Mouse (Mus musculus) hindbrain, embryonic 12.5 days (tissue): ENCODE measurements around the gene C1qtnf9. TPM values are rescaled to one million over a fixed set of nuclear protein-coding genes. Genes with fewer than 3 reads are reported as not detected.

Source experiments
- ATAC-seq: fragments of 200-750 bp; cut with Nextera tagmentation; 2 replicates; pipeline ENCODE4 v1.8.0; 2017; ENCODE audit warnings: moderate TSS enrichment; ENCODE audit not compliant: low FRiP score
- H3K27ac ChIP-seq: fragments of 300-500 bp; sonication (generic); 2 replicates; pipeline ENCODE4 v1.5.1; 2016; ENCODE audit warnings: mild to moderate bottlenecking
- H3K27me3 ChIP-seq: fragments of 300-500 bp; sonication (generic); 2 replicates; pipeline ENCODE4 v1.6.1; 2016; ENCODE audit warnings: mild to moderate bottlenecking
- H3K36me3 ChIP-seq: fragments of 300-500 bp; sonication (generic); 2 replicates; pipeline ENCODE4 v1.6.1; 2016; ENCODE audit warnings: mild to moderate bottlenecking
- H3K4me1 ChIP-seq: fragments of 300-500 bp; sonication (generic); 2 replicates; pipeline ENCODE4 v1.6.1; 2016
- H3K4me2 ChIP-seq: fragments of 300-500 bp; sonication (generic); replicated peaks from 2 replicates; pipeline ENCODE4 v1.6.1; 2016; ENCODE audit warnings: mild to moderate bottlenecking
- H3K4me3 ChIP-seq: fragments of 300-500 bp; sonication (generic); 2 replicates; pipeline ENCODE4 v1.5.1; 2016; ENCODE audit warnings: mild to moderate bottlenecking
- H3K9ac ChIP-seq: fragments of 300-500 bp; sonication (generic); 2 replicates; pipeline ENCODE4 v1.6.1; 2016; ENCODE audit warnings: mild to moderate bottlenecking, moderate library complexity
- H3K9me3 ChIP-seq: fragments of 300-500 bp; sonication (generic); replicated peaks from 2 replicates; pipeline ENCODE4 v1.6.1; 2016; ENCODE audit warnings: mild to moderate bottlenecking
- WGBS: fragments of 180-500 bp; shearing (Covaris S2); methylation state at CpG from one replicate; pipeline ENCODE4 v1.1.7; 2016; 5-methylcytosine and 5-hydroxymethylcytosine counted together
- polyA plus RNA-seq: library from polyadenylated mRNA; unstranded; fragments of >200 nt; fragmentation: Nextera tagmentation; extraction: Ambion mirVana; gene quantifications from 2 replicates; pipeline ENCODE4 v1.2.1, GENCODE M21; 2016

C1qtnf9 gene
- polyA plus RNA-seq, 1 experiment from 2014 or later = 0.43 TPM

- Histone ChIP-seq H3K9me3 (no peaks in the 10 kb centered on the region), H3K4me3 (no peak overlapping the region), H3K4me1 (peaks cover 61% of the 10 kb centered on the region), H3K4me2 (no peak overlapping the region), H3K9ac (no peak overlapping the region), H3K36me3 (no peaks in the 10 kb centered on the region), H3K27ac (peak overlapping the region; percentile 66), H3K27me3 (no peaks in the 10 kb centered on the region)
- no peak for ATAC-seq
- 67% methylated on average over 10 of the region's 10 CpGs for WGBS
Measured at GRCm38 (mm10) chr14:60738434-60738938, 29.4 kb upstream of the C1qtnf9 start.

- H3K9me3 ChIP-seq = no peaks in the 10 kb centered on the region
- 23% methylated on average over 7 of the region's 9 CpGs for WGBS
- no peak overlapping the region for H3K9ac ChIP-seq
- H3K27ac ChIP-seq = peak overlapping the region; percentile 74; the same call in 1 of the 2 replicates
- no peaks in the 10 kb centered on the region for H3K27me3 ChIP-seq
- no peak for ATAC-seq
- peaks cover 56% of the 10 kb centered on the region for H3K4me1 ChIP-seq
- no peak overlapping the region for H3K4me3 ChIP-seq
- no peak overlapping the region for H3K4me2 ChIP-seq
- no peaks in the 10 kb centered on the region for H3K36me3 ChIP-seq
Measured at GRCm38 (mm10) chr14:60739155-60739554, 28.8 kb upstream of the C1qtnf9 start.

GRCm38 (mm10) chr14:60739616-60740015 lies 28.3 kb upstream of the C1qtnf9 start:
- peaks cover 55% of the 10 kb centered on the region for H3K4me1 ChIP-seq
- H3K27ac ChIP-seq = peak overlapping the region; percentile 55; the same call in 1 of the 2 replicates
- H3K9me3 ChIP-seq = no peaks in the 10 kb centered on the region
- ATAC-seq = no peak
- no peaks in the 10 kb centered on the region for H3K36me3 ChIP-seq
- no peak overlapping the region for H3K9ac ChIP-seq
- 76% methylated on average over 12 of the region's 12 CpGs for WGBS
- H3K27me3 ChIP-seq = no peaks in the 10 kb centered on the region
- H3K4me3 ChIP-seq = no peak overlapping the region
- no peak overlapping the region for H3K4me2 ChIP-seq

- H3K4me2 ChIP-seq = no peak overlapping the region
- no peaks in the 10 kb centered on the region for H3K27me3 ChIP-seq
- 92% methylated on average over 5 of the region's 5 CpGs for WGBS
- H3K4me1 ChIP-seq = peaks cover 50% of the 10 kb centered on the region
- H3K9me3 ChIP-seq = no peaks in the 10 kb centered on the region
- H3K9ac ChIP-seq = no peak overlapping the region
- no peak overlapping the region for H3K27ac ChIP-seq
- peaks cover 6% of the 10 kb centered on the region; the same call in 1 of the 2 replicates for H3K36me3 ChIP-seq
- ATAC-seq = no peak
- no peak overlapping the region for H3K4me3 ChIP-seq
Measured at GRCm38 (mm10) chr14:60740507-60740906, 27.4 kb upstream of the C1qtnf9 start.

GRCm38 (mm10) chr14:60741033-60741432 lies 26.9 kb upstream of the C1qtnf9 start:
- Histone ChIP-seq H3K4me1 (peaks cover 46% of the 10 kb centered on the region), H3K27me3 (no peaks in the 10 kb centered on the region), H3K27ac (no peak overlapping the region), H3K9ac (no peak overlapping the region), H3K9me3 (no peaks in the 10 kb centered on the region), H3K4me3 (no peak overlapping the region), H3K4me2 (no peak overlapping the region), H3K36me3 (peaks cover 11% of the 10 kb centered on the region)
- no peak for ATAC-seq
- 81% methylated on average over 8 of the region's 8 CpGs for WGBS

- ATAC-seq = no peak
- H3K36me3 ChIP-seq = peaks cover 16% of the 10 kb centered on the region
- 81% methylated on average over 6 of the region's 6 CpGs for WGBS
- no peak overlapping the region for H3K4me2 ChIP-seq
- H3K9ac ChIP-seq = no peak overlapping the region
- peaks cover 41% of the 10 kb centered on the region for H3K4me1 ChIP-seq
- no peak overlapping the region for H3K4me3 ChIP-seq
- H3K27me3 ChIP-seq = no peaks in the 10 kb centered on the region
- H3K9me3 ChIP-seq = no peaks in the 10 kb centered on the region
- H3K27ac ChIP-seq = peak overlapping the region; percentile 30; the same call in 1 of the 2 replicates
Measured at GRCm38 (mm10) chr14:60741490-60741981, 26.4 kb upstream of the C1qtnf9 start.

- Histone ChIP-seq H3K27me3 (no peaks in the 10 kb centered on the region), H3K9ac (no peak overlapping the region), H3K36me3 (peaks cover 31% of the 10 kb centered on the region), H3K27ac (no peak overlapping the region), H3K9me3 (no peaks in the 10 kb centered on the region), H3K4me1 (peaks cover 23% of the 10 kb centered on the region), H3K4me3 (no peak overlapping the region), H3K4me2 (no peak overlapping the region)
- WGBS = 68% methylated on average over 9 of the region's 9 CpGs
- no peak for ATAC-seq
Measured at GRCm38 (mm10) chr14:60743681-60744080, 24.3 kb upstream of the C1qtnf9 start.

- H3K27me3 ChIP-seq = no peaks in the 10 kb centered on the region
- no peak overlapping the region for H3K9ac ChIP-seq
- no peak for ATAC-seq
- H3K4me3 ChIP-seq = no peak overlapping the region
- 90% methylated on average over 6 of the region's 6 CpGs for WGBS
- peaks cover 44% of the 10 kb centered on the region for H3K36me3 ChIP-seq
- H3K9me3 ChIP-seq = no peaks in the 10 kb centered on the region
- H3K4me1 ChIP-seq = peaks cover 14% of the 10 kb centered on the region
- H3K4me2 ChIP-seq = no peak overlapping the region
- H3K27ac ChIP-seq = no peak overlapping the region
Measured at GRCm38 (mm10) chr14:60745201-60745600, 22.7 kb upstream of the C1qtnf9 start.

GRCm38 (mm10) chr14:60746141-60746540 lies 21.8 kb upstream of the C1qtnf9 start:
- Histone ChIP-seq H3K4me1 (peaks cover 6% of the 10 kb centered on the region), H3K27ac (no peak overlapping the region), H3K36me3 (peaks cover 53% of the 10 kb centered on the region), H3K9me3 (no peaks in the 10 kb centered on the region), H3K4me3 (no peak overlapping the region), H3K4me2 (no peak overlapping the region), H3K9ac (no peak overlapping the region), H3K27me3 (no peaks in the 10 kb centered on the region)
- WGBS = 97% methylated on average over 10 of the region's 10 CpGs
- no peak for ATAC-seq

GRCm38 (mm10) chr14:60747154-60747870 lies 20.6 kb upstream of the C1qtnf9 start:
- H3K9ac ChIP-seq = no peak overlapping the region
- H3K4me1 ChIP-seq = no peaks in the 10 kb centered on the region; the same call in 1 of the 2 replicates
- no peak overlapping the region for H3K4me3 ChIP-seq
- 91% methylated on average over 21 of the region's 21 CpGs for WGBS
- no peak overlapping the region for H3K4me2 ChIP-seq
- H3K9me3 ChIP-seq = no peaks in the 10 kb centered on the region
- H3K27ac ChIP-seq = no peak overlapping the region
- ATAC-seq = no peak
- peaks cover 63% of the 10 kb centered on the region for H3K36me3 ChIP-seq
- H3K27me3 ChIP-seq = no peaks in the 10 kb centered on the region

GRCm38 (mm10) chr14:60749880-60750279 lies 18.1 kb upstream of the C1qtnf9 start:
- WGBS = 87% methylated on average over 12 of the region's 12 CpGs
- Histone ChIP-seq H3K4me2 (no peak overlapping the region), H3K27ac (no peak overlapping the region), H3K4me3 (no peak overlapping the region), H3K4me1 (no peaks in the 10 kb centered on the region), H3K36me3 (peaks cover 74% of the 10 kb centered on the region), H3K9ac (no peak overlapping the region), H3K9me3 (no peaks in the 10 kb centered on the region), H3K27me3 (no peaks in the 10 kb centered on the region)
- no peak for ATAC-seq

GRCm38 (mm10) chr14:60751581-60751980 lies 16.4 kb upstream of the C1qtnf9 start:
- H3K4me2 ChIP-seq = no peak overlapping the region

More at GRCm38 (mm10) chr14:60751581-60751980, 16.4 kb upstream of the C1qtnf9 start:
- no peak for ATAC-seq
- peaks cover 74% of the 10 kb centered on the region for H3K36me3 ChIP-seq
- no peak overlapping the region for H3K9ac ChIP-seq
- WGBS = 95% methylated on average over 16 of the region's 16 CpGs
- no peaks in the 10 kb centered on the region for H3K4me1 ChIP-seq
- H3K4me3 ChIP-seq = no peak overlapping the region
- no peaks in the 10 kb centered on the region for H3K27me3 ChIP-seq
- H3K9me3 ChIP-seq = no peaks in the 10 kb centered on the region
- H3K27ac ChIP-seq = no peak overlapping the region
